Comparison of ENCODE assay signal across 22 mouse cellular contexts in the genomic region with DNA sequence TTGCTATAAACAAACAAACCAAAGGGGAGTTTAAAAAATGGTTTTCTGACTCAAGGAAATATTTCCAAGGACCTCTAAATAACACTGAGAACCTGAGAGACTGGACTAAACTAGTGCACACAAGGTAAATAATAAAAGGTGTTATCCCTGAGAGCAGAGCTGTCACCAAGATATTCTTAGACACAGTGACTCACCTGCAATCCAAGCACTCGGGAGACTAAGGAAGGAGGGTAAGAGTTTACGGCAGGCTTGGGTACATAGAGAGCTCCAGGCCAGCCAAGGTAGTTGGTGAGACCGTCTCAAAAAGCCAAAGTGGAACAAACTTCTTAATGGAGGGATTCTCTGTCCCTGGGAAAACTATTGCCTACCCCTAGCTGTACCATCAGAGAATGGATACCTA.
DNase-seq lines count a peak whose midpoint lies in the region; ATAC-seq and TF ChIP-seq lines count a peak whose summit lies in the region.
"Had no signal": no experiment of that assay in that cellular context is flagged by ENCODE, and none has a peak within 500 bp of the region (broad histone marks: within the 10 kb centered on the region; RNA-seq: fewer than 3 reads in every experiment).

No protein-coding gene starts in this region.

- no peak for TF ChIP-seq EP300 in stomach, postnatal 0 days (optimal IDR thresholded peaks at IDR 0.05)

- H3K4me3 ChIP-seq in lung, adult 2 months (replicated peaks; ENCODE audit: extremely low read depth, low read depth, low read length), result no peak overlapping the region
- no peak overlapping the region for H3K4me3 ChIP-seq in stomach, postnatal 0 days (ENCODE audit: low read depth, low read length)
- H3K4me3 ChIP-seq: embryonic facial prominence, embryonic 13.5 days; forebrain, embryonic 13.5 days; hindbrain, embryonic 12.5 days had no signal

- TF ChIP-seq CTCF in lung, adult 2 months (IDR thresholded peaks at IDR 0.05; ENCODE audit: insufficient read depth, low read length), result no peak
- no peak for TF ChIP-seq CTCF in stomach, postnatal 0 days (IDR thresholded peaks at IDR 0.05; ENCODE audit: low read depth)

- intact Hi-C loops in gastrocnemius, postnatal 36 days (cut with DNase I), result no loop called here

- DNase-seq in gastrocnemius, adult 18-20 months (ENCODE audit: low spot score), result peak; percentile 13
- no peak for DNase-seq in gastrocnemius, postnatal 36 days
- peak; percentile 36 to 51 for DNase-seq in lung, adult 18-20 months
- no peak for DNase-seq in lung, adult 2 months
- peak; percentile 39 for DNase-seq in lung, postnatal 25 days (ENCODE audit: low spot score)
- peak; percentile 25 for DNase-seq in stomach, postnatal 0 days (ENCODE audit: low spot score)
- no peak for DNase-seq in left cerebral cortex, adult 11 months (ENCODE audit: low spot score)
- DNase-seq: adrenal gland, postnatal 14 days; B cell, adult 2 months; cerebellum, adult 18-20 months; cerebellum, adult 9-11 months; cerebellum, postnatal 36 days; forebrain, postnatal 0 days; gastrocnemius, postnatal 14 days; heart, postnatal 10 days; heart, postnatal 4 days had no signal

- no peak overlapping the region for H3K9ac ChIP-seq in stomach, postnatal 0 days (ENCODE audit: low read length)
- H3K9ac ChIP-seq: embryonic facial prominence, embryonic 13.5 days; forebrain, embryonic 13.5 days; forebrain, postnatal 0 days; hindbrain, embryonic 12.5 days had no signal

- no peak overlapping the region for H3K27ac ChIP-seq in stomach, postnatal 0 days (replicated peaks)
- H3K27ac ChIP-seq: embryonic facial prominence, embryonic 13.5 days; forebrain, embryonic 13.5 days; hindbrain, embryonic 12.5 days had no signal

- H3K27me3 ChIP-seq in stomach, postnatal 0 days (ENCODE audit: control insufficient read depth, insufficient read depth, low read length), result no peaks in the 10 kb centered on the region
- H3K27me3 ChIP-seq: embryonic facial prominence, embryonic 13.5 days; forebrain, embryonic 13.5 days; hindbrain, embryonic 12.5 days had no signal

- no peaks in the 10 kb centered on the region for H3K36me3 ChIP-seq in stomach, postnatal 0 days (ENCODE audit: control insufficient read depth, insufficient read depth, low read length)
- H3K36me3 ChIP-seq: embryonic facial prominence, embryonic 13.5 days; G1E; hindbrain, embryonic 12.5 days had no signal

- H3K4me1 ChIP-seq in lung, adult 2 months (ENCODE audit: control insufficient read depth, insufficient read depth, low read length), result no peaks in the 10 kb centered on the region
- no peaks in the 10 kb centered on the region; the same call in 1 of the 2 replicates for H3K4me1 ChIP-seq in stomach, postnatal 0 days (replicated peaks; ENCODE audit: control insufficient read depth, insufficient read depth)
- H3K4me1 ChIP-seq: embryonic facial prominence, embryonic 13.5 days; hindbrain, embryonic 12.5 days had no signal

- no peaks in the 10 kb centered on the region for H3K9me3 ChIP-seq in stomach, postnatal 0 days (ENCODE audit: control insufficient read depth, low read length)
- H3K9me3 ChIP-seq: embryonic facial prominence, embryonic 13.5 days; forebrain, embryonic 13.5 days; G1E; hindbrain, embryonic 12.5 days had no signal

- WGBS in lung, adult 2 months, result 77% methylated on average over 3 of the region's 3 CpGs
- WGBS in stomach, postnatal 0 days, result 56% methylated on average over 3 of the region's 3 CpGs

- H3K4me2 ChIP-seq in stomach, postnatal 0 days (replicated peaks; ENCODE audit: low read depth), result no peak overlapping the region
- H3K4me2 ChIP-seq: embryonic facial prominence, embryonic 13.5 days; forebrain, embryonic 13.5 days; hindbrain, embryonic 12.5 days had no signal

- peak; percentile 91 for ATAC-seq in stomach, postnatal 0 days (ENCODE audit: low FRiP score, low TSS enrichment)
- ATAC-seq: CD4-positive, CD25-positive, alpha-beta regulatory T cell, adult 4 months; forebrain, embryonic 13.5 days; forebrain, postnatal 0 days; hindbrain, embryonic 16.5 days had no signal

- no peak for TF ChIP-seq POLR2A in lung, adult 2 months (IDR thresholded peaks at IDR 0.05; ENCODE audit: borderline replicate concordance, extremely low read depth, low read depth, low read length)

Comparison
In these comparisons a context has a peak if more than half of its experiments do, and no peak if none do; other contexts are left out.
1. DNase-seq: peak in gastrocnemius, adult 18-20 months (single experiment), lung, adult 18-20 months (2 of 2), lung, postnatal 25 days (single experiment) and stomach, postnatal 0 days (single experiment); none in gastrocnemius, postnatal 36 days (0 of 2), lung, adult 2 months (single experiment) and left cerebral cortex, adult 11 months (single experiment).